Mouse (Mus musculus) frontal cortex, adult (tissue): ENCODE data around the gene Rasef.
"Not testable (repeated sequence)": the region's sequence is repeated elsewhere in the genome, so short reads cannot be mapped to it uniquely, and the experiment has no call there.

Experiments
- ATAC-seq: cut with Nextera tagmentation; 2 replicates; pipeline ENCODE4 v1.9.2; 2017; ENCODE audit warnings: mild to moderate bottlenecking, moderate library complexity, mixed read lengths; ENCODE audit not compliant: low TSS enrichment

Rasef gene

GRCm38 (mm10) chr4:73790260-73791185, at the start of gene Rasef:
TSS of gene Rasef (minus strand) at chr4:73790994.
- ATAC-seq: peak; percentile 74

DNA sequence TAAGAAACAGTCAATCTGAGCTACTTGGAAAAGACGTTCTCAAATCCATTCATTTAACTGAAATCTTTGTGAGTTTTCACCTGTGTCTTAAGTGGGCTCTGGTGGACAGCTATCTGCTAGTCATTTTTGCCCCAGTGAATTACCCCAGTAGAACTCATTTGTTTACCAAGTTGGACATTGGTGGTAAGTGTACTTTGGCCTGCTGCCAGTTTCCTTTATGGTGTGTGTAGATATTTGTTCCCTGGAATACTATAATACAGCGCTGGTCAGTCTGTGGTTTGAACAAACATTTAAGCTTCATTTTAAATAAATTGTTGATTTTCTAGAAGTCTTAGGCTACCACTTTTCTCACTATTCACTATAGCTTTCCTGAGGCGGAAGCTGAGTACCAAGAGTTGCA, 35.8 kb upstream of the Rasef start:
- ATAC-seq: no peak

DNA sequence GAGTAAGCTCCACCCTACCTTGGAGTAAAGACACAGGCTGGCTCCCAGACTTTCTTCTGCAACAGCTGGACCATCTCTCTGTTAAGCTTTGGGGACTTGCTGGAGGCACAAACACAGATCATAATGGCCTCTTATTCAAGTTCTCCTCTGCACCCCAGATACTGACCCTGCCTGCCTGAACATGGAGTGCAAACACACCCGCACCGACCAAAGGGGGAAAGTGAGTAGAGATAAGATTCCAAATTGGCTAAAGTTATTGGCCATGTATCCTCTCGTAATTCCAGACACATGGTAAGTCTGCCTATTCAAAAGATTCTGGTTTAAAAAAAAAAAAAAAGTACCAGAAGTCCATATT, 369 bp upstream of the Rasef start:
- no peak for ATAC-seq

DNA sequence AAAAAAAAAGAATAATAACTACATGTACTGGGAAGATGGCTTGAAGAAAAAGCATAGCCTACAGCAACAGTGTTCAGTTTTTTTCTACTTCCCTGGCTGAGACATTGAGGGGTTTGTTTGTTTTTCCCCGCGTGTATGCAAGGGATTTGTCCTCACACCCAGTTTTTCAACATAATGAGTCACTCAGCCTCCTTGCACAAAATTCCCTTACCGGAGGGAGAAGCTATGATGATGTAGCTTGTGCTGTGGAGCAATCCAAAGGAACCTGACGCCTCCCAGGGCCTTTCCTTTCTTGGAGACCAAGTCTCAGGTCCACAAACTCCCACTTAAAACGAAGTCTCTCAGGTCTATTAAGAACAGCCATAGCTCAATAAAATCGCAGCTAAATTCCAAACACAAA, 1.3 kb downstream of the Rasef start:
- ATAC-seq: no peak

DNA sequence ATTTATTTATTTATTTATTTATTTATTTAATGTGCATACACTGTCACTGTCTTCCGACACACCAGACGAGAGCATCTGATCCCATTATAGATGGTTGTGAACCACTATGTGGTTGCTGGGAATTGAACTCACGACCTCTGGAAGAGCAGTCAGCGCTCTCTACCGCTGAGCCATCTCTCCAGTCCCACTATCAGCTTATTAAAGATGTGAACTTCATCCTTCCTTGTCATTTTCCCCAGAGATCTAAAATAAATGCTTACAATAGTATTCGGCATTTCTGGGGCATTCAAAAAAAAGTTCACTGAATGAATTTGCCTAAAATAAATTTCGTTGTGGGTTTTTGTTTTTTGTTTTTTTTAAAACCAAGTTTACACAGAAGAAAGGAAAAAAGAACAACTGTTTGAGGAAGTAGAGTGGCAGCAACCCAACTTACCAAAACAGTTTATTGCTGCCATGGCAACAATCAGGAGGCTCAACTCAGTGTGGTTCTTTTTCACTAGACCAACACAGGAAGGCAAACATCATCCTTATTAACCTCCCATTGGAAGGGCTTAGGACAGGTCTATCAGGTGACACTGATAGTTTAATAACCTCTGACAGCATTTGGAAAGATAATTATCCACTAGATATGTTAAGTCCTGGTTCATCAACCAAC, 2.6 kb downstream of the Rasef start:
- no peak for ATAC-seq

DNA sequence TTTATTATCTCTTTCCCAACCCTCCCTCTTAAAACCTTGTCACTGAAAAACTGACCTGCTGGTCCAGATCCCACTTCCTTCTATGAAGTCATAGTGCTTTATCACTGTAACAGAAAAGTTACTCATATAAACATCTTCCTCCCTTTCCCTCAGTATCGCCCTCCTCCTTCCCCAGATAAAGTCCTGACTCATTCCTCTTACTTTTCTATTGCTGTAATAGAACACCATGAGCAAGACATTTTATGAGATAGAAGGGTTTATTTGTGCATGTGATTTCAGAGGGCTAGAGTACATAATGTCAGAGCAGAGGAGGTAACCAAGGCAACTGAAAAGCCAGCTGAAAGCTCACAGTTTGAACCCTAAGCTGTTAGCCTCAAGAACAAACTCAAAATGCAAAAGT, 6.6 kb downstream of the Rasef start:
- no peak for ATAC-seq

DNA sequence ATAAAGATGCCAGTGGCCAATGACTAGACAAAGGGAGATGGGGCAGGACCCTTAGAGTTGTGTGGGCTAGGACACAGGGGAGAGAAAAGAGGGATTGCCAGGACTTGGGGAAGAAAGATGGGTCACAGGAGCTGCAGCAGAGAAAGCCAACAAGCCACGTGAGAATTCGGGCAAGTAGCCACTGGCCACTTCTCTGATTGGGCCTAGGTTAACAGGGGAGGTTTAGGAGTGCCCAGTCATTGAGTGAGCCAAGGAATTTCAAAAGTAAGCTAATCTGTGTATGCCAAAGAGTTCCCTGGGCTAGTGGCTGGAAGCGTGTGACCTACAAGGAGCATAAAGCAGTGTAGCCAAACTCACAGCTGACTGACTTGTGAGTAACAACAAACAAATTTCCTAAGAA, 9.7 kb downstream of the Rasef start:
- no peak for ATAC-seq

- no peak for ATAC-seq
Measured at GRCm38 (mm10) chr4:73775266-73775665, 15.5 kb downstream of the Rasef start.

GRCm38 (mm10) chr4:73773831-73774810, 16.7 kb downstream of the Rasef start:
- no peak for ATAC-seq

GRCm38 (mm10) chr4:73772028-73772427, 18.8 kb downstream of the Rasef start:
- ATAC-seq: no peak

- ATAC-seq: no peak
Measured at GRCm38 (mm10) chr4:73770592-73770991, 20.2 kb downstream of the Rasef start.

DNA sequence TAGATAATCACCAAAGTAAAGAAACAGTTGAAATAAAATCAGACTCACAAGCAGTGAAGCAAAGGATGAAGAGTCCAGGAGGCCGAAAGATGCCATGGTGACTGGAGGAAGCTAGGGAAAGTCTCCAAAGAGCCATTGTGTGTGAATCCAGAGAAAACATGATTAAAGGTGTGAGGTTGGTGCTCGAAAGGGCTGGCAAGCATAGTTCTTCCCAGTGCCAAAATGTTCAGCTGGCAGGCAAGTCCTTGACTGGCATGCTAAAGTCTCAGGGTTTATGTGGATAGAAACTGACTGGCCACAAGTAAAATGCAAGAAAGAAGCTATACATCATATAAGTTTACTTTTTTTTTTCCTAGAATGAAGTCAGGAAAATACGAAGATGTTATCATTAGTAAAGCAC, 22.6 kb downstream of the Rasef start:
- no peak for ATAC-seq

DNA sequence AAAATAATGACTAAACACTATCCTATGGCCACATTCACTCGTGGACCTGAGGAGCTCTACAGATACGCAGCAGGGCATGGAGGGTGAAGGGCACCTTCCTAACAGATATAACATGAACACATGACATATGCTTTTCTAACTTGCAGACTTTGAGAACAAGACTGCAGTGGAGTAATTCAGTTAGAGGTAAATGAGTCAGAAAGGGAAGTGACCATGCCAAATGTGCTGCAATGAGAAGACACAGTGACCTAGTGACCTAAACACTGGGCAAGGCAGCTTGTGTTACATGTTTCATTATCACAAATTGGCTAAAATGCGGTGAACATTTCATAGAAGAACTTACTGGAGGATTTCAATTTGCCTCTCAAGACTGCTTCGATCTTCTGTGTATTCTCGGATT, 42.6 kb downstream of the Rasef start:
- no peak for ATAC-seq

DNA sequence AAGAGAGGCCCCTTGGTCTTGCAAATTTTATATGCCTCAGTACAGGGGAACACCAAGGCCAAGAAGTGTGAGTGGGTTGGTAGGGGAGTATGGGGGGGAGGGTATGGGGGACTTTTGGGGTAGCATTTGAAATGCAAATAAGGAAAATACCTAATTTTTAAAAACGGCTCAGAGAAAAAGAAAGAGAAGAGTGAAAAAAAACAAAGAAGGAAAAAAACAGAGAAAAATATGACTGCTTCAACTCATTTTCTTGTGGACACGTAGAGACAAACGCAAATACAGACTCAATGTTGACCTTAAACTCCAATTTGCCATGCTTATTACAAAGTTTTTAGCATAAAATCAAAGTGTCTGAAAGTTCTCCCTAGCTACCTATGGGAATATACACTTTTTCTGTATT, 51.4 kb downstream of the Rasef start:
- no peak for ATAC-seq

- no peak for ATAC-seq
Measured at GRCm38 (mm10) chr4:73719819-73720218, 71.0 kb downstream of the Rasef start.

DNA sequence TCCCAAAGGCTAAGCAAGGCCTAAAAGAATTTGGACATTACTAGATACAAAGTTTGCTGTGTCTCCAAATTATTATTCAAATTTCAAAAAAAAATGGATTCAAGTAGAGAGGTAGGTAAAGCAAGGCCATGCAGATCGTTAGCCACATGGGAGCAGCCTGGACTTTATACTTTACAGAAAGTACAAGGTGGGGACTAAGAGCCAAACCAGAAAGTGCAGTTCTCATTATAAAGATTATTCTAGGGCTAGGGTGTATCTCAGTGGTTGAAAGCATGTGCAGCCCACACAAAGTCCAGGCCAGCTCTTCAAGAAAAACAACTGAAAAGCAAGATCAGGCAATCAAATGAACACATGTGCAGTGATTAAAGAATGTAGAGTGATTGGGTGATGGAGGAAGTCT, 72.0 kb downstream of the Rasef start:
- ATAC-seq: no peak

DNA sequence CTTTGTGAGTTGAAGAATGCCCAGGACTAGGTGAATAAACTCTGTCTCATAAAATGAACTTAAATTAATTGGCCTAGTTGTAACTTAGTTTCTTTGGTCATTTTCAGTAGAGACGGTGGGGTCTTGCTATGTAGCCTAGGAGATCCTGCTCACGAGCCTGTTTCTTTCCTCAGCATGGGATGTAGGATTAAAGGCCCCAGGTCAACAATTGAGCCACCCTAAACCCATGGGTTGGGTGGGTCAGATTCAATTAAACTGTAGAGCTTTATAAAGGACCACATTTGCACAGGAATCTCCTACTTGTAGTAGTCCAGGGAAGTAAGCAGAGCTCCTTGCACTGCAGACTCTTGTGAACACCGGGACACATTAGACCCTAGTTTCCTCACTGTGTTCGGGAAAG, 107.6 kb downstream of the Rasef start, which contains the start of gene Gm428:
Gm428 (plus strand) TSS at position 301 of the 400 bp plus-strand sequence.
- ATAC-seq: not testable (repeated sequence)

DNA sequence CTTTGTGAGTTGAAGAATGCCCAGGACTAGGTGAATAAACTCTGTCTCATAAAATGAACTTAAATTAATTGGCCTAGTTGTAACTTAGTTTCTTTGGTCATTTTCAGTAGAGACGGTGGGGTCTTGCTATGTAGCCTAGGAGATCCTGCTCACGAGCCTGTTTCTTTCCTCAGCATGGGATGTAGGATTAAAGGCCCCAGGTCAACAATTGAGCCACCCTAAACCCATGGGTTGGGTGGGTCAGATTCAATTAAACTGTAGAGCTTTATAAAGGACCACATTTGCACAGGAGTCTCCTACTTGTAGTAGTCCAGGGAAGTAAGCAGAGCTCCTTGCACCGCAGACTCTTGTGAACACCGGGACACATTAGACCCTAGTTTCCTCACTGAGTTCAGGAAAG, 122.7 kb downstream of the Rasef start, which contains the start of gene Gm11239:
Gm11239 (plus strand) TSS at position 301 of the 400 bp plus-strand sequence.
- ATAC-seq: not testable (repeated sequence)
